Mouse (Mus musculus) gastrocnemius, adult 18-20 months (tissue): ENCODE results near the gene Nrcam. TPM values are rescaled to one million over a fixed set of nuclear protein-coding genes. Genes with fewer than 3 reads are reported as not detected.
"Not testable (repeated sequence)": the region's sequence is repeated elsewhere in the genome, so short reads cannot be mapped to it uniquely, and the experiment has no call there.

Source experiments
- DNase-seq: peaks from one replicate; pipeline ENCODE4 v3.0.0; 2021; ENCODE audit warnings: low spot score
- long read RNA-seq, 2 experiments: library from polyadenylated mRNA; stranded (forward); transcript quantifications; one replicate each; pipeline ENCODE4 v2.0.0; 2021
- total RNA-seq, 2 experiments: library from RNA; stranded (reverse); gene quantifications; 2 replicates each; pipeline ENCODE4 v1.2.3; 2021

Gene Nrcam
- under 1 TPM; 0.33 to 0.57 TPM for total RNA-seq
- long read RNA-seq, experiment 1 = 0 reads
- long read RNA-seq, experiment 2 = 0 reads

DNA sequence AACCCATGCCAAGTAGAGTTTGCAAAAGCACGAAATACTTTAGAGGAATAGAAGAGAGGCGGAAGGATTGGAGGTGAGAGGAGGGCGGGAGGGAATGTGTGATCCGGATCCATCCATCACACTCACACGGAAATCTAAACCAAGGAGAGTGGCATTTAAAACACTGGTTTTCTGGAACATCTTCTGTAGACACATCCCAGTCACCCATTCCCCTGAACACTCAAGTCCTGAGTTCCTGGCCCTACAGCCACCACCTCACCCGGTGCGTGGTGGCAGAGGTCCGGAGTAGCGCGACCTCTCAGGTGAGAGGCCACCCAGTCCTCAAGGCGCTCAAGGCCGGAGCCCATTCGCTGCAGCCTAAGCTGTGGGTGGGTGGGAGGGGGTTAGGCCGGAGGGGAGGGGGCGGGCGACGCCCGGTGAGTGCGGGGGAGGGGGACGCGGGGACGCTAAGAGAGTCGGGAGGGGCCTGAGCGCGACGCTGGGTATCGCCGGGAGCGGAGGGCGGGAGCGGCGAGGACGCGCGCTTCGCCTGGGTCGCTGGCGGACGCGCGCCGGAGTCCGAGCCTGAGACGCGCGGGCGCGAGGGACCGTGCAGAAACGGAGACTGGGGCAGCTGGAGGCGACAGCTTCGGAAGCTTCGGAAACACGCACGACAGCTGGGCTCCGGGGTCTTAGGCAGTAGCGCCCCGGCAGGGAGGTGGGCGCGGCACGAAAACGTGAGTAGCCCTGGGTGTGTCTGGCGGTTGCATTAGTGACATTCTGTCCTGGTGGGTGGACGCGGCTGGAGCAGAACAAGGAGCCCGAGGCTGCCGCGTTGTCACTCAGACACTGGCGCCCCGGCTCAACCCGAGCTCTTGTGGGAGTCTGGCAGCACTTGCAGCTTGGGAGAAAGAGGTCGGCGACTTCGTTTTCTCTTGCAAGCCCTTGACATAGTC lies at the start of gene Nrcam:
Gene Nrcam (plus strand): TSS at position 505 of the 935 bp plus-strand sequence.
- no peak for DNase-seq

DNA sequence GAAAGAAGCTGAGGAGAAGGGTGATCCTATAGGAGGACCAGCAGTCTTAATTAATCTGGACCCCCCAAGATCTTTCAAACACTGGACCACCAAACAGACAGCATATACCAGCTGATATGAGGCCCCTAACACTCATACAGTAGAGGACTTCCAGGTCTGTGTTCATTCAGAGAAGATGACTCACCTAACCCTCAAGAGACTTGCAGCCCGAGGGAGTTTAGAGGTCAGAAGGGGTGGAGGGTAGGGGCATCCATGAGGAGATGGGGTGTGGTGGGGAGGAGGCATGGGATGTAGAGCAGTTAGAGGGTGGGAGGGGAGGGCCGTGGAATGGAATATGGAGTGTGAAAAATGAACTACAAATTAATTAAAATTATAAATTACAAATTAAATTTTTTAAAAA lies 48.5 kb upstream of the Nrcam start:
- not testable (repeated sequence) for DNase-seq

DNA sequence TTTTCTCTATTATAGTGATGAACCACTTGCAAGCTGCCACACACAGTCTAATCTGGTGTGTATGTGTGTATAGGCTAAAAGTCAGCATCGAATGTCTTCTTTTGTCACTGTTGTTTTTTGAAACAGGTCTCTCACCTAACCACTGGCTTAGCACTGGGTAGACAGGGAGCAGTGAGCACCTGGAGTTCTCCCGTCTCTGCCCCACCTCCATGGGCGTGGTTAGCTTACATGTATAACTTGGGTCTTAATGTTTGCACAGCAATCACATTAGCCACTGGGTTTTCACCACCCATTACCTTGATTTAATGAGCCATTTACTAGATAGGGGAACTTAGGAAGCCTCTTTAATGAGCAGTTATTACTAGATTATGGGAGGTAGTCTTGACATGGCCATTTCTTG lies 47.2 kb upstream of the Nrcam start:
- no peak for DNase-seq

DNA sequence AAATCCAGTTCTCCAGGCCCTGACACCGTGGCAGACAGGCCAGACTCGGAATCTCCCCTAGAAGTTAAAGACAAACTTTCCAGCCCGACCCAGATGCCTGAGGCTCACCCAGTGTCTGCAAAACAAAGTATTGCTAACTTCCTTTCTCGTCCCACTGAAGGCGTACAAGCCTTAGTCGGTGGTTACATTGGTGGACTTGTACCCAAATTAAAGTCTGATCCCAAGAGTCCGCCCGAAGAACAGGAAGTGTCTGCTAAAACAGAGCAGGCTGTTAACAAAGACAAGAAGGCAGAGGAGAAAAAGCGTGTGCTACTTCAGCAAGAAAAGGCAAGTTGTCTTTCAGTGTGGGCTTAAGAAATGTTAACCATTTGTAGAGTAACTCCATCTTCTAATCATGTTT lies 45.3 kb upstream of the Nrcam start:
- no peak for DNase-seq

DNA sequence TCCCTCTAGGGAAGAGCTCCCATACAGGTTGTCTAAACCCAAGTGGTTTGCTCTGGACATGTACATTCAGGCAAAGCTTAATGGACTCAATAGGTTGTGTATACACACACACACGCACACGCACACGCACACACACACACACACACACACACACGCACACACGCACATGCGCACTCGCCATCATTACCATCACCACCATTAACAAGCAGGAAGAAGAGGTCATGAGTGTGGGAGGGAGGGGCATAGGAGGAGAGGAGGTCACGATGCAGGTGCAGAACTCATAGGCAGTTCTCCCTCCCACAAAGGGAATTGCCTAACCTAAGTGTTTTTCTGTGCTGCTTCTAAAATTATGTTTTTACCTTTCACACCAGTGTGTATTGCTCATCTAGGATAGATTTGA lies 41.7 kb upstream of the Nrcam start:
- no peak for DNase-seq

DNA sequence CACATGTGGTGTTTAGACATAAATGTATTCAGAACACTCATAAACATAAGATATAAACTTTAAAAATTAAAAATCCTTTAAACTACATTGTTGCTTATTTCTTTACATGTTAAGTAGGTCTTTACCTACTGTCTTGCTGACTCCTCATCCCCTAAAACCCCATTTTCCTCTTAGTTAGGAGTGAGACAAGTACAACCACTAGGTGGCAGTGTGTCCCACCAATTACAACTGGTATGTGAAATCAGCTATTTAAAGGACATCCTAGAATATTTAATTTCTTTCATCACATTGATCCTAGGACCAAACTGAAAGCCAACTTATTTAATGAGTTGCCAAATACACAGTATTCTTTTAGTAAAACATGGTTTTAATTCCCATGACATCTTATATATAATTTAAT lies 36.4 kb upstream of the Nrcam start:
- peak; percentile 65 for DNase-seq

DNA sequence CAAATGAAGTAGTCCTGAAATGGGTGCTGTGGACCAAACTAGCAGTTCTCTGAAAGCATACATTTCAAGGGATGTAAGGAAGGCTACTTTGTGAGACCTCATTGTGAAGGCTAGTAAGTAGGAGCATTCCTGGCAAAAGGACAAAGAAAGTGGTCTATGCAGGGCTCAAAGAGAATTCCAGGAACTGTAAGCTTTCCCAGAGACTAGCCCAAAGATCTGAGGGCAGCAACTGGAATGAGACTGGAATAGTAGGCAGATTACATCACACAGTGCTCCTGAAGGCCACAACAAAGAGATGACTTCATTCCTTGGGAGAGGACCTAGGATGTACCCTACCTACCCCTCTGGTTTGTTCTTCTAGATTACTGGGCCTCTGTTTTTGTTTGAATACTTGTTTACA lies 27.9 kb upstream of the Nrcam start:
- DNase-seq = no peak

DNA sequence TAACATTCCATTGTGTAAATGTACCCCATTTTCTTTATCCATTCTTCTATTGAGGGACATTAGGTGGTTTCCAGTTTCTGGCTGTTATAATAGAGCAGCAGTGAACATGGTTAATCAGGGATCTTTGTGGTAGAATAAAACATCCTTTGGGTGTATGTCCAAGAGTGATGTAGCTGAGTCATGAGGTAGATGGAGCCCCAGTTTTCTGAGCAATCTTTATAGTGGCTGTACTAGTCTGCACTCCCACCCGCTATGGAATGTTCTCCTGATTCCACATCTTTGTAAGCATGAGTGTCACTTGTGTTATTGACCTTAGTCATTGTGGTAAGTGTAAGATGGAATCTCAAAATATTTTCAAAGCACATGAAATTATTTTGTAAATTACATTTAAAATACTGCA lies 24.7 kb upstream of the Nrcam start:
- DNase-seq = no peak

DNA sequence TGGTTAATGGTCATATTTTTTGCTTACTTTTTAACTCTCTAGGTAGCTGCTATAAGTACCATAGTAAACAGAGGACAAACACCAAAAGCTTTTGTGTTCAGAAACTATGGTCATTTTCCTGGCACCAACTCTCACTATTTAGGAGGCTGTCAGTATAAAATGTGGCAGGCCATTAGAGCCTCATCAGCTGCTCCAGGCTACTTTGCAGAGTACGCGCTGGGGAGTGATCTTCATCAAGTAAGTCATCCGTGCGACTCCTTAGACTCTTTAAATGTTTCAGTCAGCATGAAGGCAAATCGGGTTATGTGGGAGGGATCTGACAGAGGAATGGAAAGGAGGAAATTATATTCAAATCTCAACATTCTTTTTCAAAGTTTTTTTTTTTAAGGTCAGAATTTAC lies 23.8 kb upstream of the Nrcam start:
- DNase-seq = no peak

DNA sequence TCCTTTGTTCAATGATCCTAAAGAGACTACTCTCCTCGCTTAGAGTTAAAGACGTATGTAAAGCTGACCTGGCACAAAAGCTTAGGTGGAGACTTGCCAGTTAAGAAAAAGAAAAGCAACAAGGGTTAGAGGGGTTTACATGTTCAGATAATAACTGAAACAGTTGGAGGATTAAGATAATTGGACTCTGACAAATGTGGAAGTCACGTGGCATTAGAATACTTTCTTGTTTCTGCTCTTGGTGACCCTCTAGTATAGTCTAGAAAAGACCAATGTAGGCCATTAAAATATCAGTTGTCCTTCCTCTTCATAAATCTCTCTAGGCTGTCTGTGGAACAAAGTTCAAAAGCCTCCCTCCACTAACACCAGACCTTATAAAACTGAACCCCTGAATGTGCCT lies 20.5 kb upstream of the Nrcam start:
- DNase-seq = no peak

DNA sequence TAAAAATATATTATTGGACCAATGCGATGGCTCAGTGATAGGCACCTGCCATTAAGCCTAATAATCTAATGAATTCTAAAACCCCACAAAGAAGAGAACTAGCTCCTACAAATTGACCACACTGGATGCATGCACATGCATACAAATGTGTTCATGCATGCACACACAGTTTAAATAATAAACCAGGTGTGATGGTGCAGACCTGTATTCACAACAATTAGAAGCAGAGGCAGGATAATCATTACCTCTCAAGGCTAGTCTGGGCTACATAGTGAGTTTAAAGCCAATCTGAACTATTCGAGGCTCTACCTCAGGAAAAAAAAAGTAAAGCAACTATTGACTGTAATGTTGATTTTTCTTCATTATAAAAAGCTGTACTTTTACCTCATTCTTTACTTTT lies 13.5 kb upstream of the Nrcam start:
- DNase-seq = no peak

DNA sequence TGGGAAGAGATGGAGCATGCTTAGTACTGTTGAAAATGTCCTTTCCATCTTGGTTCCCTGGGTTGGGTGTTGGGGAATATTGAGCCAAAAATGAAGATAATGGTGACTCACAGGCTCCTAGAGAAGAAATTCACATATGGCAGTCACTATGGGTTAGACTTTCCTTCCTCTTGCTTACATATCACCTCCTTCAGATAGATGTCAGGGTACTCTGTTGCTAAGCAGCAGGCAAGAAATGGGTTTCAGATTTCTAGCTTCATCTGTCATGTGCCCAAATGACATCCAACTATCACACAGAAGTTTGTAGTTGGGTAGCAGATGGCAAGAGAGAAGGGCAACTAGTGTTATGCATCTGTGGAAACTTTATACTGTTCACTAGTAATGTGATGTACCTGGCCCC lies 3.6 kb upstream of the Nrcam start:
- DNase-seq = no peak

DNA sequence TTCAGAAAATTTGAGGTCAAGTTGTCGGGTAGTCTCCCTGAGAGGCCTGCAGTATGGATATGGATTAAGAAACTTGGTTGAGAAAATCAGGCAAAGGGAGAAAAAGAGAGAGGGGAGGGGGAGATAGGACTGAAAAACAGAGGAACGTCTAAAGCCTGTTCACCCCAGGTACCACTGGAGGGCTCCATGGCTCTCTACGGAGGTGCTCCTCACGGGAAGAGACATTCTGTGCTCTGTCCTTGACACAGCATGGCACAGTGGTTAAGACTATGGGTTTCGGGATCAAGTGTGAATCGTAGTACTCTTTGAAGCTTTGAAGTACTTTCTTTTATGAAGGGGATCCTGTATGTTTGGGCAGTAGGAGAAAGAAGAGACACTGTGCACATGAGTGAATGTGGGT lies 1.2 kb upstream of the Nrcam start:
- no peak for DNase-seq

DNA sequence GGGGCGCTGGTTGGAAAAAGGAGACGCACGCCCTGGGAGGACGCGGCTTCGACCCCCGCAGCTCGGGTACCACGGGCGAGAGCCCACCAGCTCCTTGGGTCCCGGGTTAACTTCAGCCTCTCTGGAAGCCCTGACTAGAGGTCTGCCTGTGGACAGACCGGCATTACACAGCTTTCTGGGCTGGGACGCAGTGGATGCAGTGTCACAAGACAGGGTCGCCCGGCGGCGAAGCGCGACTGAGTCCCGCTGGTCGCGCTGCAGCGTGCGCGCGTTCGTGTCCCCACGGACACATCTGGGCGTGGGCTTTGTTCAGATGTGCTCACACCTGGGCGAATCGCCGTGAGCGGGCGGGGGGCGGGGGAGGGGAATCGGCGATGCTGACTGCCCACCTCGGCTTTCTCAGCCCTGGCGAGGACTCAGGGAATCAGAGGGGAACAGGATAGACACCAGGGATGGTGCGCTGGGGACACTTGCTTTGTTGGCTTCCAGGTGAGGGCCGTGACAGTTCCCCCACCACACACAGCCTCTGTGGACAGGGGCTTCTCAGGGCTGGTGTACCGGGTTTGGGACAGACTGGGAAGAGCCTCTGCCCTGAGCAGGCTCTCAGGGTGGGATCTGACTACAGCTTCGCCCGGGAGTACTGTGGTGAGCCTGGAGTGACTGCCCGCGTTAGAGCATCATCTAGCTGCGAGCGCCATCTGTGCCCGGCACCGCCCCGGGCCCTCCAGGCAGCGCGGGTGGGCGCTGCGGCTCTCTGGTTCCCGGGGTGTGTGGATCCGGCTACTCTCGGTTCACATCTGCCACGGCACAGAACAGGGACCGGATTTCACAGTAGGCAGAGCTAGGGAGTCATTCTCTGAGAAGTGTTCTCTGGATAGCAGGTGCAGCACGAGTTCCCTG lies 881 bp downstream of the Nrcam start:
- DNase-seq = no peak

DNA sequence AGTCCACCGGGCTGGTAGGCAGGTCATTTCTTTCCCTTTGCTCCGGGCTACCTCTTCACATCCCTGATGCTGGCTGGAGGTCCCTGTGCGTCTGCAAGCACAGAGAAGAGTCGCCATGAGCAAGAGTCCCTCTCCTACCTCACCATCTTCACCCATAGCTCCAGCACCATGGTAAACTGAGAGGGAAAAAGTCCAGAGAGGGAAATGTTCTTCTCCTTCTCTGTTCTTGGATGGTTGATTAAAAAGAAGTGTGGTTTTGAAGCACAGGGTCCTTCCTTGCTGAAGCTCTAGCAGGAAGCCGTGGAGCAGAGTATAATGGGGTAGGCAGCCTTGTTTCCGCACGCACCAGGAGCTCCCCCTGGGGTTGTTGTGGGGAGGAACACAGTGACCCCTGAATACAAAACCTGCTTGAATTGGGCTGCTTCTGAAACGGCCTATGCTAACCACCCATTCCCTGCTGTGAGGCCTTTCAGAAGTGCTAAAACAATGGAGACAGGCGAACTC lies 1.6 kb downstream of the Nrcam start:
- no peak for DNase-seq

DNA sequence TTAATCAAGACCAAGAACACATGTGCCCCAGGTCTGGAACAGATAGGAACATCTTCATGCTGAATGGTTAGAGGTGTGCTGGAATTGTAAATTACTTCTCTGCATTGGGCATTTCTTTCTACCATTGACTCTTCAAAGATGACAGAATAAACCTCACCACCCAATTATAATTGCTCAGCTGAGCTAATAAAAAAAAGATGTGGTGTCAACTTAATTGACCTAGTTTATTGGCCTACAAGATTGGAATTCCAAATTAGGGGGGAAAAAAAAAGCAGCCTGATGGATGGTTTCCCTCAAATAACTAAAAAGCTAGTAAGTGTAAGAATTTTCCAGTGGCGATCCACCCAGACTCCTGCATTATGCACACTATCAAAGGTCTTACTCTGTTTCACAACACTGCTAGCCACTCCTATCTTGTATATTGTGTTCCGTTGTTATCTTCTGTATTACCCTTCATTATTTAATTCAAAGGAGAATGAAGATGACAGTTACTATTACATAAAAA lies 8.5 kb downstream of the Nrcam start:
- no peak for DNase-seq

DNA sequence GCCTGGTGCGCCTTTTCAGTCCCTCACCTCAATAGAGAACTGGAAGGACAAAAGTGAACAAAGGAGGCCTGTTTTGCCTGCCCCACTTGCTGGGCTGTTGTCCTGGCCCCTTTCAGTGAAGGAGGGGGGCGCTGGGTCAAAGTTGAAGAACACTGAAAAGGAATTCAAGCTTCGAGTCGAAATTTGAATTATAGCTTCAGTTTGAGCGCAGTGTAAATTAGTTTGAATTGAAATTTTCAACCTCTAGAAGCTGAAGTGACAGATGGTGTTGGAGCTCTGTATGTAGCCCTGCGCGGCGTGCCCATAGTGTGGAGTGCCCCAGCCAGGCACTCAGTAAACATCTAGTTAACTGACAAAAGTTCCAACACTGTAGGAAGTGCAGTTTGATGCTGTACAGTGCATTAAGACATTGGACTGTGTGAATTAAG lies 9.5 kb downstream of the Nrcam start:
- DNase-seq = no peak

DNA sequence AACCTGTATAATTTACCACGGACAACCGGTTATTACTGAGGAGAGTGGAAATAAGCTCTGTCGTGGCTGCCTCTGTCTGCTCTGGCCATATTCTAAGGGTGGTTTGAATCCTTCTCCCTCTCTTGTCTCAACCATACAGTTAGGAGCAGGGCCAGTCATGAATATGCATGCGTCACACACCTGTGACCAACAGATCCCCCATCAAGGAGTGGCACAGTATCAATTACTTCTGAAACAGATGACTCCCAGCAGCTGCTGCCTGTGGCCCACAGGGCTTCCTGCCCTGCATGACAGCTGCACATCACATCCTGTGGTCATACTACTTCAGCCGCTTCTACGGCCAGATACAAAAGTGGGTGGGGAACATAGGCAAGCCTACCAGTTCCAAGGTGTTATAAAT lies 15.4 kb downstream of the Nrcam start:
- no peak for DNase-seq

DNA sequence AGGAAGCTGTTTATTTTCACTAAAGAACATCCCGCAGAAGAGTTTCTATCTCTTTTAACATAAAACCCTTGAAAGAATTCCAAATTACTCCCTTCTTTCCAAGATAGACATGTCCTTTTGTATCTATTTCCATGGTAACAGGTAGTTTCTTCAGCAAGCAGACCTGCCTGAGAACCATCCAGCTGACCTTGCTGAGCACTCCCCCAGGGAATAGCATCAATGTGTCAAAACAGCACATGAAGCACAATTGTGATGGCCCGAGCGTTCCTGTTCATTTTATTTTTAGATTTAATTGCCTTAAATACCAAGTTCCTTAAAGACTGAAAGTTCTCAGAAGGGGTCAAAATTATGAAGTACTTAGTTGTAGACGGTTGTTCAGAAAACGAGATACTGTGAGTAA lies 16.6 kb downstream of the Nrcam start:
- DNase-seq = no peak

DNA sequence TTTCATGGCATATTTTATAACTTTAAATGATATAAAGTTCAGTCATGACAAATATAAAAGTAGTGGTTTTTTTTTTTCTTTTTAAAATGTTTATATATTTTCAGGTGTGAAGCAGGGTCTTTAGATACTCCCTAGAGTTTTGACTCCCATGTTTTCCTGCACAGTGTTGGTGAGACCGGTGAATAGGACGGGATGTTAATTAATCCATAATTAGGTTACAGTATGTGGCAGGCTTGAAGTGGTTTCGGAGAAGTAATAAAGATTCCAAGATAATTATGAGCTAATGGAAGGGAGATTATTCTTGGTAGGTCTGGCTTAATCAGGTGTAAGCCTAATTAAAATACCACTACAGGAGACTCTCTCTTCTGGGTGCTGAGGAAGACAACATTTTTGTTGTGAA lies 17.5 kb downstream of the Nrcam start:
- no peak for DNase-seq

DNA sequence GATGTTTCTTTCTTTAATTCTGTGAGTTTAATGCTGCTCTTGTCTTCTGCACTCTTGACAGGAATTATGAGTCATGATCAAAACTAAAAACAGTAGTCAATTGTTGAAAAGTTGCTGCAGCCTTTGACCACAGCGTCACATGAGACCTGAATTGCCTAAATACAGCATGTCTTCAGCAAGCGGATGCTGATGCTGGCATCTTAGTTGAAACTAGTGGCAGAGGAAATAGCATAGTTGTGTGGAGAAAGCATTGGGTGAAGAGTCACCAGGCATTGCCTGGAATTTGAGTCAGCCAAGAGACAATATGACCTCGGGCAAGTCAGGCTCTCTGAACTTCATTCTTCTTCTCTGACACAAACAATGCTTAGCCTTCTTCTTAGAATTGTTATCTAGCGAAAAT lies 26.4 kb downstream of the Nrcam start:
- no peak for DNase-seq

DNA sequence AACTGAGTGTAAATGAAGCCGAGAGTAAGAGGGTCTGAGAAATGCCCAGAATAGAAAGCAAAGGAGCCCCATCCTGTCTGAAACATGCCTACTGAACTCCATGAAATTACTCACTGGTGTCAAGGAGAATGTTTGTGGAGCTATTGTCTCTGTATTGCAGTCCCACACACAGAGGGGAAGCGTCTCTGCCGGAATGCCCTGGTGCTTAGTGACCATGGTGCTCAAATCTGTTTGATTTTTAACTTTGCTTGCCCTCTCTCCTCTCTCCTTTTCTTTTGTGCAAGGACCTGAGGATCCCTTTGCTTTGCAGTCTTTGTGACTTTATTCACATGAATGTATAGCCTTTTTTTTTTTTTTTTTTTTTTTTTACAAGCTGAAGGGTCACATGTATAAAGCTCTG lies 28.8 kb downstream of the Nrcam start:
- no peak for DNase-seq
